Mouse (Mus musculus) adrenal gland, postnatal 36 days (tissue): ENCODE data around the gene Glp1r. TPM values are rescaled to one million over a fixed set of nuclear protein-coding genes. Genes with fewer than 3 reads are reported as not detected.

Source experiments
- DNase-seq, 2 experiments: peaks; one replicate each; pipeline ENCODE4 v3.0.0; 2021; ENCODE audit warnings: mixed read lengths in 1 of 2
- long read RNA-seq, 2 experiments: library from polyadenylated mRNA; stranded (forward); transcript quantifications; one replicate each; pipeline ENCODE4 v2.0.0; 2021; ENCODE audit warnings: borderline sequencing depth in 2 of 2
- total RNA-seq, 2 experiments: library from RNA; stranded (reverse); gene quantifications; 2 replicates each; pipeline ENCODE4 v1.2.3; 2021

The Glp1r gene
- under 1 TPM; 0.07 to 0.20 TPM for total RNA-seq
- long read RNA-seq, experiment 1, result 0 reads
- long read RNA-seq, experiment 2, result 0 reads

- peak; percentile 24 to 35 for DNase-seq
Observed at GRCm38 (mm10) chr17:30901627-30902026, at the start of gene Glp1r. Gene Glp1r, plus strand, starts transcription at chr17:30901817.

- DNase-seq, result no peak
Observed at GRCm38 (mm10) chr17:30852345-30852744, 49.3 kb upstream of the Glp1r start.

- DNase-seq, result no peak
Observed at GRCm38 (mm10) chr17:30857347-30857746, 44.3 kb upstream of the Glp1r start.

- peak; percentile 38 to 54 for DNase-seq
Observed at GRCm38 (mm10) chr17:30858586-30859259, 42.9 kb upstream of the Glp1r start.

GRCm38 (mm10) chr17:30859989-30860585 is 41.5 kb upstream of the Glp1r start:
- no peak for DNase-seq

- no peak for DNase-seq
Observed at GRCm38 (mm10) chr17:30860606-30861005, 41.0 kb upstream of the Glp1r start.

GRCm38 (mm10) chr17:30866281-30866680 is 35.3 kb upstream of the Glp1r start:
- DNase-seq, result no peak

GRCm38 (mm10) chr17:30866966-30867365 is 34.7 kb upstream of the Glp1r start:
- DNase-seq, result peak; percentile 63 to 67

GRCm38 (mm10) chr17:30871040-30871439 is 30.6 kb upstream of the Glp1r start:
- peak in 1 of 2 experiments; percentile 7 for DNase-seq

- no peak for DNase-seq
Observed at GRCm38 (mm10) chr17:30874276-30874675, 27.3 kb upstream of the Glp1r start.

GRCm38 (mm10) chr17:30877456-30877855 is 24.2 kb upstream of the Glp1r start:
- no peak for DNase-seq

- no peak for DNase-seq
Observed at GRCm38 (mm10) chr17:30878626-30879025, 23.0 kb upstream of the Glp1r start.

- no peak for DNase-seq
Observed at GRCm38 (mm10) chr17:30880391-30880790, 21.2 kb upstream of the Glp1r start.

- no peak for DNase-seq
Observed at GRCm38 (mm10) chr17:30881001-30881400, 20.6 kb upstream of the Glp1r start.

GRCm38 (mm10) chr17:30882206-30882605 is 19.4 kb upstream of the Glp1r start:
- DNase-seq, result no peak

GRCm38 (mm10) chr17:30883534-30883933 is 18.1 kb upstream of the Glp1r start:
- DNase-seq, result no peak

- no peak for DNase-seq
Observed at GRCm38 (mm10) chr17:30892086-30892485, 9.5 kb upstream of the Glp1r start.

- no peak for DNase-seq
Observed at GRCm38 (mm10) chr17:30892730-30893129, 8.9 kb upstream of the Glp1r start.

GRCm38 (mm10) chr17:30897075-30897474 is 4.5 kb upstream of the Glp1r start:
- no peak for DNase-seq

GRCm38 (mm10) chr17:30904096-30904495 is 2.5 kb downstream of the Glp1r start:
- DNase-seq, result no peak

GRCm38 (mm10) chr17:30907577-30907976 is 6.0 kb downstream of the Glp1r start:
- DNase-seq, result no peak

- peak; percentile 63 to 80 for DNase-seq
Observed at GRCm38 (mm10) chr17:30910866-30911731, 9.5 kb downstream of the Glp1r start.

GRCm38 (mm10) chr17:30911732-30912088 is 10.1 kb downstream of the Glp1r start:
- no peak for DNase-seq
